Mouse (Mus musculus) stomach, postnatal 0 days (tissue): ENCODE results near the gene Ube2i.

ENCODE experiments used
- CTCF ChIP-seq: IDR thresholded peaks from 2 replicates; pipeline ENCODE4 v1.5.1; 2016; ENCODE audit warnings: antibody characterized with exemption, low read depth, mild to moderate bottlenecking, moderate library complexity
- EP300 ChIP-seq: optimal IDR thresholded peaks from 2 replicates; pipeline ENCODE3; 2016; ENCODE audit warnings: antibody characterized with exemption

DNA sequence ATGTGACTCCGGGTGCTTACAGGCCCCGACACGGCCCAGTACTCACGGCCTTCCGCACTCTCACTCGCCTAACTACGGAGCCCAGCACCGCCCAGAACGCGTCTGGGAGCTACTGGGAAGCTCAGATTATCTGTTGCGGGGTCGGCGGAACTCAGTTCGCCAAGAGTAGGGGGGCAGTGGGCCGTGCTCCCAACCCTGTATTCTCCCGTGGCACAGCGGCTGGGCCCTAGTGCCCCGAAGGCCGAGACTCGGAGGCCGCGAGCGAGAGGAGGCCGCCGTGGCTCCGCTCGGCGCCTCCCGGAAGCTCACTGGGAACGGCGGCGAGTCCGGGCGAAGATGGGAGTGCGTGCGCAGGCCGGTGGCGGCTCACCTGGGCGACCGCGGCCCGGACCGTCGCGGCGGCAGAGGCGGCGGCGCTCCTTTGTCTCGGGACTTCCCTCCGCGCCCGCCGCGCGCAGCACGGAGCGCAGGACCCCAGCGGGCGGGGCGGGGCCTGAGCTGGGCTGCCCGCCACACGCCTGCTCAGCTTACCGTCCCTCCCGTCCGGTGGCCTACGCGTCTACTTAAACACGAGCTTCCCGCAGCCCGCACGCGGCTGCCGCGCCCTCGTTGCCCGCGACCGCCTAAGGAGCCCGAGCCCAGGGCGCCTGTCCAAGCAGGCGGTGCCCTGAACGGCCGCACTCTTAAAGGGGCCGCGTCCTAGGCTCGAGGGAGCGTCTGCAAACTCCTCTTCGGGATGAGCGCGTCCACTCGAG, 1.3 kb downstream of the Ube2i start:
- TF ChIP-seq CTCF (no peak), EP300 (peak; percentile 78)
